Mouse (Mus musculus) kidney, postnatal 10 days (tissue): Measurements from ENCODE around the gene Ell2.

Experiments
- DNase-seq: peaks from one replicate; pipeline ENCODE4 v3.0.0; 2021; ENCODE audit warnings: mixed read lengths

The Ell2 gene

GRCm38 (mm10) chr13:75818486-75818885 is 111.9 kb downstream of the Ell2 start:
- DNase-seq = no peak

GRCm38 (mm10) chr13:75818945-75819706 is 112.6 kb downstream of the Ell2 start:
- DNase-seq = no peak

- DNase-seq = no peak
These were observed 113.3 kb downstream of the Ell2 start for GRCm38 (mm10) chr13:75819898-75820297.
